14 mouse cellular contexts compared by ENCODE assay signal in the genomic region with DNA sequence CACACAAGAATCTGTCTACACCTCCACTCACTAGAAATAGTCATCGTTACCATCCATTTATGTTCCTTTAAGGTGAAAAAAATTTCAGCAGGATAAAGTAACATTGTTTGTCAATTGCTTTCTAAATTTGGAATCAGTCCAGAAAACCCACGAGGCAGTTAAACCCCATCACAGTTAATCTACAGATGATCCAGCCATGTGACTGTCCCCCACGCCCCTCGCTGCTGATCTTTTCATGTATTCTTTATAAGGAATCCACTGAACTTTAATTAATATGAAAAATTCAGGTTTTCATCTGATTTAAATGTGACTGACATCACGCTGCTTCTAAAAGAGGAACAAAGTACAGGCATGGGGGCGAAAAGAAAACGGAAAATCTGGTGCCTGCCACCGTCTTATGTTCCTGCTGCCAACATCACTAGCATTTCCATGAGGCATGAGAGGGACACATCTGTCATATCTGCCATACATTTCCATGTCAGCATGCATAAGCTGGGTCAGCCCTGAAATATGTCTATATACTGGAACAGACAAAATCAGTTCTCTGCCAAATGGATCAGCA.
DNase-seq lines count a peak whose midpoint lies in the region; ATAC-seq lines count a peak whose summit lies in the region.
"Had no signal": no experiment of that assay in that cellular context is flagged by ENCODE, and none has a peak within 500 bp of the region (broad histone marks: within the 10 kb centered on the region; RNA-seq: fewer than 3 reads in every experiment).

No protein-coding gene starts in this region.

- H3K9me3 ChIP-seq in forebrain, embryonic 14.5 days (replicated peaks; ENCODE audit: control insufficient read depth, low read length) = no peaks in the 10 kb centered on the region
- H3K9me3 ChIP-seq in forebrain, embryonic 11.5 days (ENCODE audit: control insufficient read depth, low read length) = no peaks in the 10 kb centered on the region
- no peaks in the 10 kb centered on the region for H3K9me3 ChIP-seq in forebrain, embryonic 16.5 days (ENCODE audit: control insufficient read depth, low read length)
- H3K9me3 ChIP-seq in liver, embryonic 12.5 days (replicated peaks) = no peaks in the 10 kb centered on the region
- H3K9me3 ChIP-seq: embryonic facial prominence, embryonic 13.5 days had no signal

- H3K36me3 ChIP-seq in forebrain, embryonic 14.5 days (ENCODE audit: control insufficient read depth, insufficient read depth, low read length) = no peaks in the 10 kb centered on the region
- no peaks in the 10 kb centered on the region for H3K36me3 ChIP-seq in forebrain, embryonic 11.5 days (ENCODE audit: control insufficient read depth, insufficient read depth, low read length)
- no peaks in the 10 kb centered on the region for H3K36me3 ChIP-seq in forebrain, embryonic 16.5 days (ENCODE audit: control insufficient read depth, insufficient read depth)
- no peaks in the 10 kb centered on the region for H3K36me3 ChIP-seq in liver, embryonic 12.5 days
- H3K36me3 ChIP-seq: embryonic facial prominence, embryonic 13.5 days had no signal

- H3K27me3 ChIP-seq in forebrain, embryonic 14.5 days (replicated peaks; ENCODE audit: control insufficient read depth, insufficient read depth, low read length) = no peaks in the 10 kb centered on the region
- H3K27me3 ChIP-seq in forebrain, embryonic 11.5 days (ENCODE audit: control insufficient read depth, insufficient read depth, low read length) = no peaks in the 10 kb centered on the region
- no peaks in the 10 kb centered on the region for H3K27me3 ChIP-seq in forebrain, embryonic 16.5 days (replicated peaks; ENCODE audit: control insufficient read depth, insufficient read depth, low read length)
- H3K27me3 ChIP-seq in liver, embryonic 12.5 days (replicated peaks) = no peaks in the 10 kb centered on the region
- H3K27me3 ChIP-seq: embryonic facial prominence, embryonic 13.5 days had no signal

- peak; percentile 58 for DNase-seq in forebrain, embryonic 14.5 days (ENCODE audit: low spot score)
- DNase-seq in forebrain, embryonic 11.5 days (ENCODE audit: low spot score) = no peak
- peak; percentile 14 to 29 for DNase-seq in layer of hippocampus, postnatal 10 days (ENCODE audit: low spot score in 2 of 2)
- DNase-seq in right cerebral cortex, adult 18-20 months = peak; percentile 73
- DNase-seq in gastrocnemius, postnatal 25 days = no peak
- no peak for DNase-seq in adrenal gland, postnatal 10 days
- DNase-seq: cerebellum, postnatal 14 days; gastrocnemius, adult 2 months; kidney, postnatal 10 days; lung, postnatal 10 days; thymus, adult 2 months had no signal

- 48% methylated on average over 8 of the region's 8 CpGs for WGBS in forebrain, embryonic 14.5 days
- WGBS in forebrain, embryonic 11.5 days = 87% methylated on average over 8 of the region's 8 CpGs
- WGBS in forebrain, embryonic 16.5 days = 32% methylated on average over 8 of the region's 8 CpGs
- 72% methylated on average over 8 of the region's 8 CpGs for WGBS in liver, embryonic 12.5 days (ENCODE audit: insufficient replicate concordance)

- ATAC-seq in forebrain, embryonic 14.5 days = peak; percentile 44; the same call in 1 of the 2 replicates
- no peak for ATAC-seq in forebrain, embryonic 11.5 days (replicated peaks; ENCODE audit: low FRiP score)
- peak; percentile 58; the same call in 1 of the 2 replicates for ATAC-seq in forebrain, embryonic 16.5 days
- no peak for ATAC-seq in liver, embryonic 12.5 days

- no peak overlapping the region for H3K4me3 ChIP-seq in forebrain, embryonic 14.5 days (ENCODE audit: low read depth, low read length)
- no peak overlapping the region for H3K4me3 ChIP-seq in forebrain, embryonic 11.5 days (ENCODE audit: low read depth, low read length)
- H3K4me3 ChIP-seq in forebrain, embryonic 16.5 days (replicated peaks; ENCODE audit: low read length) = no peak overlapping the region
- H3K4me3 ChIP-seq in liver, embryonic 12.5 days = no peak overlapping the region
- H3K4me3 ChIP-seq: embryonic facial prominence, embryonic 13.5 days; gastrocnemius, adult 2 months had no signal

- no peak overlapping the region for H3K4me2 ChIP-seq in forebrain, embryonic 14.5 days (ENCODE audit: low read length)
- no peak overlapping the region for H3K4me2 ChIP-seq in forebrain, embryonic 11.5 days (ENCODE audit: low read depth, low read length, severe bottlenecking)
- peak overlapping the region; percentile 16; the same call in 1 of the 2 replicates for H3K4me2 ChIP-seq in forebrain, embryonic 16.5 days (ENCODE audit: low read length)
- no peak overlapping the region for H3K4me2 ChIP-seq in liver, embryonic 12.5 days
- H3K4me2 ChIP-seq: embryonic facial prominence, embryonic 13.5 days had no signal

- H3K27ac ChIP-seq in forebrain, embryonic 14.5 days (ENCODE audit: low read depth, low read length) = peak overlapping the region; percentile 27; the same call in 1 of the 2 replicates
- no peak overlapping the region for H3K27ac ChIP-seq in forebrain, embryonic 11.5 days (ENCODE audit: low read depth, low read length)
- H3K27ac ChIP-seq in forebrain, embryonic 16.5 days (ENCODE audit: low read length) = peak overlapping the region; percentile 75
- no peak overlapping the region for H3K27ac ChIP-seq in liver, embryonic 12.5 days
- H3K27ac ChIP-seq: embryonic facial prominence, embryonic 13.5 days; gastrocnemius, adult 2 months had no signal

- H3K9ac ChIP-seq in forebrain, embryonic 14.5 days (ENCODE audit: low read length) = no peak overlapping the region
- H3K9ac ChIP-seq in forebrain, embryonic 11.5 days (ENCODE audit: low read length) = no peak overlapping the region
- H3K9ac ChIP-seq in forebrain, embryonic 16.5 days (replicated peaks; ENCODE audit: low read depth, low read length) = no peak overlapping the region
- H3K9ac ChIP-seq in liver, embryonic 12.5 days = no peak overlapping the region
- H3K9ac ChIP-seq: embryonic facial prominence, embryonic 13.5 days had no signal

- no peaks in the 10 kb centered on the region for H3K4me1 ChIP-seq in forebrain, embryonic 14.5 days (ENCODE audit: control insufficient read depth, insufficient read depth, low read length)
- H3K4me1 ChIP-seq in forebrain, embryonic 11.5 days (replicated peaks; ENCODE audit: control insufficient read depth, insufficient read depth, low read length) = no peaks in the 10 kb centered on the region
- peaks cover 6% of the 10 kb centered on the region; the same call in 1 of the 2 replicates for H3K4me1 ChIP-seq in forebrain, embryonic 16.5 days (replicated peaks; ENCODE audit: control insufficient read depth, insufficient read depth, low read length)
- no peaks in the 10 kb centered on the region for H3K4me1 ChIP-seq in liver, embryonic 12.5 days
- H3K4me1 ChIP-seq: embryonic facial prominence, embryonic 13.5 days had no signal

Comparison
In these comparisons a context has a peak if more than half of its experiments do, and no peak if none do; other contexts are left out.
1. ATAC-seq: peak in forebrain, embryonic 14.5 days (single experiment) and forebrain, embryonic 16.5 days (single experiment); none in forebrain, embryonic 11.5 days (single experiment) and liver, embryonic 12.5 days (single experiment).
2. DNase-seq: peak in forebrain, embryonic 14.5 days (single experiment), layer of hippocampus, postnatal 10 days (2 of 2) and right cerebral cortex, adult 18-20 months (single experiment); none in forebrain, embryonic 11.5 days (single experiment), gastrocnemius, postnatal 25 days (single experiment) and adrenal gland, postnatal 10 days (single experiment).
3. H3K27ac ChIP-seq: peak in forebrain, embryonic 14.5 days (single experiment) and forebrain, embryonic 16.5 days (single experiment); none in forebrain, embryonic 11.5 days (single experiment) and liver, embryonic 12.5 days (single experiment).